Mouse (Mus musculus) neural tube, embryonic 13.5 days (tissue): ENCODE data around the gene Ano10. TPM values are rescaled to one million over a fixed set of nuclear protein-coding genes. Genes with fewer than 3 reads are reported as not detected.
"Not testable (repeated sequence)": the region's sequence is repeated elsewhere in the genome, so short reads cannot be mapped to it uniquely, and the experiment has no call there.

Source experiments
- ATAC-seq: fragments of 200-750 bp; cut with Nextera tagmentation; 2 replicates; pipeline ENCODE4 v1.8.0; 2017; ENCODE audit warnings: low read depth, mild to moderate bottlenecking, moderate TSS enrichment, moderate library complexity
- H3K27ac ChIP-seq: fragments of 300-500 bp; sonication (generic); replicated peaks from 2 replicates; pipeline ENCODE4 v1.5.1; 2015; ENCODE audit warnings: moderate library complexity, mild to moderate bottlenecking, inconsistent platforms
- H3K27me3 ChIP-seq: fragments of 300-500 bp; sonication (generic); 2 replicates; pipeline ENCODE4 v1.6.1; 2015; ENCODE audit warnings: mild to moderate bottlenecking, inconsistent platforms
- H3K36me3 ChIP-seq: fragments of 300-500 bp; sonication (generic); 2 replicates; pipeline ENCODE4 v1.6.1; 2015; ENCODE audit warnings: mild to moderate bottlenecking, inconsistent platforms
- H3K4me1 ChIP-seq: fragments of 300-500 bp; sonication (generic); replicated peaks from 2 replicates; pipeline ENCODE4 v1.6.1; 2015; ENCODE audit warnings: inconsistent platforms
- H3K4me2 ChIP-seq: fragments of 300-500 bp; sonication (generic); 2 replicates; pipeline ENCODE4 v1.6.1; 2015; ENCODE audit warnings: inconsistent platforms, mild to moderate bottlenecking, moderate library complexity
- H3K4me3 ChIP-seq: fragments of 300-500 bp; sonication (generic); 2 replicates; pipeline ENCODE4 v1.5.1; 2015; ENCODE audit warnings: mild to moderate bottlenecking, inconsistent platforms
- H3K9ac ChIP-seq: fragments of 300-500 bp; sonication (generic); 2 replicates; pipeline ENCODE4 v1.6.1; 2015; ENCODE audit warnings: moderate library complexity, mild to moderate bottlenecking, inconsistent platforms
- H3K9me3 ChIP-seq: fragments of 300-500 bp; sonication (generic); 2 replicates; pipeline ENCODE4 v1.6.1; 2016; ENCODE audit warnings: inconsistent platforms
- WGBS: fragments of 180-500 bp; shearing (Covaris S2); methylation state at CpG from one replicate; pipeline ENCODE4 v1.1.7; 2015; 5-methylcytosine and 5-hydroxymethylcytosine counted together
- polyA plus RNA-seq: library from polyadenylated mRNA; unstranded; fragments of >200 nt; fragmentation: Nextera tagmentation; extraction: Ambion mirVana; gene quantifications from 2 replicates; pipeline ENCODE4 v1.2.1, GENCODE M21; 2015

The Ano10 gene
- polyA plus RNA-seq, 1 experiment from 2014 or later, result 52.8 TPM

DNA sequence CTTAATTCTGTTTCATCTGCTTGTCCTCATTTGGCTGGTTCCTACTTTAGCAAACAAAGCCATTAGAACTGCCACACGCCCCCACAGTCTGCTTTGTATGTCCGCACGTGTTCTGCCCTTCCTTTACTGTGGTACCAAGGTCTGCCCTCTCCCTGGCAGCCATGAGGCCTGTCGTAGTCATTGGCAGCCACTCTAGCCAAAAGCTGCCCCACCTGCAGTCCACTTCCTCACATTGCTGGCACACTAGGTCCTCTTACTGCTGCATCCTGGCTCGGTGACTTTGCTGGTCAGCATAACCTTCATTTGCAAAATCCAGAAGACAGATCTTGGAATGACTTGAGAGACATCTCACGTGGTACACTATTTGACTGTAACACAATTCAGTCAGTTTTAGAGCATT is 124.3 kb downstream of the Ano10 start:
- H3K4me1 ChIP-seq, result peaks cover 15% of the 10 kb centered on the region
- H3K9me3 ChIP-seq, result no peaks in the 10 kb centered on the region
- WGBS, result 93% methylated on average over 6 of the region's 6 CpGs
- H3K36me3 ChIP-seq, result peaks cover 71% of the 10 kb centered on the region
- H3K9ac ChIP-seq, result no peak overlapping the region
- no peak overlapping the region for H3K4me2 ChIP-seq
- no peaks in the 10 kb centered on the region for H3K27me3 ChIP-seq
- H3K27ac ChIP-seq, result no peak overlapping the region
- H3K4me3 ChIP-seq, result no peak overlapping the region
- no peak for ATAC-seq

DNA sequence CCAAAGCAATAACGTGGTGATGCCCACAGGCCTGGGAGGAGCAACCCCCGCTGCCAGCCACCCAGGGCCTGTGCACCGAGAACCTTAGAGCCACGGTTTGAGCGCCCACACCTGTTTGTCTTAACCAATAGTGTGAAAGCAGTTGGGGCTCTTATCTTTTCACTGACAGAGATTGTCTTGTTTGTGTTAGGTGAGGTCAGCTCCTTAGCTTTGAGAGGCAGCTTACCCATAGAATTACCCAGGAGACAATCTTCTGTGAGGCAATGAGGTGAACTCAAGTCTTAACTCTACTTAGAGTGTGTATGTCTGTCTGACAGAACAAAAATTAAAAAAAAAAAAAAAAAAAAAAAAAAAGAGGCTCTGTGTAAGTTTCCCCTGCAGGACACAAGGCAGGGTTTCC is 126.5 kb downstream of the Ano10 start:
- H3K36me3 ChIP-seq, result peaks cover 72% of the 10 kb centered on the region
- H3K9me3 ChIP-seq, H3K4me3 ChIP-seq, H3K4me1 ChIP-seq, H3K4me2 ChIP-seq, H3K27ac ChIP-seq, H3K27me3 ChIP-seq, H3K9ac ChIP-seq, ATAC-seq: not testable (repeated sequence)
- WGBS, result 95% methylated on average over 5 of the region's 5 CpGs

DNA sequence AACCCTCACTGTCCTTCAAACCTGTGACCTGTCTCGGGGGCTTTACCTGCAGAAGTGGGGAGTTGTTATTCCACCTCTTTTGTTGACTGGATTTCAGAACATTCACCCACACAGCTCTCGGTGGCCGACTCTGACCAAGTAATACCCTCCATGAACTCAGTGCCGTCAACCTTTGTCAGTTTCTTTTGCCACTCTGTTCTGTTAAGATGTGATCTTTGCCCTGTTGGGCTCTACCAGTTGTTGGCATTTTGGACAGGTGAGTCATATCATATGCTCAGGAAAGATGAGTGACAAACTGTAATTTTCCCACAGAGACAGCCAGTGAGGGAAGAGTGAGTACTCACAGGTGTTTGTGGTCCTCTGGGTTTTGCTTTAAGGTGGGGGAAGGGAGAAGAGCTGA is 129.7 kb downstream of the Ano10 start:
- Histone ChIP-seq H3K27ac (no peak overlapping the region), H3K4me1 (no peaks in the 10 kb centered on the region), H3K4me3 (no peak overlapping the region), H3K27me3 (no peaks in the 10 kb centered on the region), H3K4me2 (no peak overlapping the region), H3K9ac (no peak overlapping the region), H3K9me3 (no peaks in the 10 kb centered on the region), H3K36me3 (peaks cover 58% of the 10 kb centered on the region)
- no peak for ATAC-seq
- 89% methylated on average over 4 of the region's 4 CpGs for WGBS

DNA sequence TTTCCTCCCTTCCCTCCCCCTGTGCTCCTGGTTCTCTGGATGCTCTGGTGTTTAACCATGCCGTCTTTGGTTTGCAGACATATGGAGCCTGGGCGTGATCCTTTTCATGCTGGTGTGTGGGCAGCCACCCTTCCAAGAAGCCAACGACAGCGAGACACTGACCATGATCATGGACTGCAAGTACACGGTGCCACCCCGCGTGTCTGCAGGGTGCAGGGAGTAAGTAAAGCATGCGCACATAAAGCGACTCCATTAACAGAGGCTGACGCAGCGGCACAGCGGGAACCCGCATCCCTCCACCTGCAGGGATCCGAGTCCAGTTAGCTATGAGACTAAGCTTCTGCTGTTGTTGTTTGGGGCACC is 137.2 kb downstream of the Ano10 start:
- no peak overlapping the region for H3K4me3 ChIP-seq
- H3K27me3 ChIP-seq, result no peaks in the 10 kb centered on the region
- no peak overlapping the region for H3K27ac ChIP-seq
- H3K4me1 ChIP-seq, result 0 out of 2 replicates have a peak, but pooled peaks cover 6% of the 10 kb centered on the region
- 91% methylated on average over 14 of the region's 14 CpGs for WGBS
- H3K9ac ChIP-seq, result no peak overlapping the region
- peaks cover 53% of the 10 kb centered on the region for H3K36me3 ChIP-seq
- H3K4me2 ChIP-seq, result no peak overlapping the region
- no peaks in the 10 kb centered on the region for H3K9me3 ChIP-seq
- ATAC-seq, result no peak

DNA sequence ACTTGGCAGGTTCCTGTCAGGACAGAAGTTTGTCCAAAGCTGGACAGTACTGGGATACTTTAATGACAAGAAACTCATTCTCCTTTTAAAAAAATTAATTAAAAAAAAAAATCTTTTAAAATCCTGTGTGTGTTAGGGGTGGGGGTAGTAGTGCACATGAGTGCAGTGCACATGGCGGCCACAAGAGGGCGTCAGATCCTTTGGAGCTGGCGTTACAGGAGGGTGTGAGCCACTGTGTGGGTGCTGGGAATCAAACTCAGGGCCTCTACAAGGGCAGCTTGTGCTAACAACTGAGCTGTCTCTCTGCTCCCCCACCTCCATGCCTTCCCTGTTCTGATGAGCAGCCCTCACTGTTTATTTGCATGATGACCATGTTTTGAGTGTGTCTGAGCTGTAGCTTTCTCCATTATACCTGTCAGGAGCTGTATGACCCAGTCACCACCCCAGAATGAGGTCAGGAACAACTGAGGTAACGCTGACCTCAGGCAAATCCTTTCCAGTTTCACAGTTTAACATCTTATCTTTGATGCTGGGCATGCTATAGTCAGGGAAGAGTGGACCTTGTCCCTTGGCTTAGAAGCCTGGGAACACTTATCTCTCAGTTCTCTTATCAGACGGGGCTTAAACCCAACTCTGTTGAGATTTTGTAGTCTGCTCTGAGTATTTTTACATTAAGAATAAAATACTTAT is 137.7 kb downstream of the Ano10 start:
- whole genome bisulfite sequencing, result 87% methylated on average over 5 of the region's 5 CpGs

DNA sequence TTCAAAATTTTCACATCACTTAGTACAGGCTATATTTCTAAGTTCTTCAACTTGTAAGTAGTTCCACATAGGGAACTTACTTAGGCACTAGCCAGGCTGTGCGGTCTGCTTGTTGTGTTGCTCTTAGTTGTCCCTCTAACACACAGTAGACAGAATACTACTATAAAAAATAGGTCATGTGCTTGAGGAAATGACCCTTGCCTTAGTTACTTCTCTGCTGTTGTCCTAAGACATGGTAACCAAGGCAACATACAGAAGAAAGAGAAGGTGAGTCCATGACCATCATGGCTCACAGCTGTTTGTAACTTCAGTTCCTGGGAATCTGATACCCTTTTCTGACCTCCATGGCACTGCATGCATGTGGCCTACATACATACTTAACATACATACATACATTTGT is 139.0 kb downstream of the Ano10 start:
- H3K27me3 ChIP-seq, result no peaks in the 10 kb centered on the region
- no peak overlapping the region for H3K9ac ChIP-seq
- no peak overlapping the region for H3K27ac ChIP-seq
- H3K36me3 ChIP-seq, result peaks cover 46% of the 10 kb centered on the region
- no peaks in the 10 kb centered on the region for H3K9me3 ChIP-seq
- H3K4me1 ChIP-seq, result 0 out of 2 replicates have a peak, but pooled peaks cover 6% of the 10 kb centered on the region
- no peak for ATAC-seq
- WGBS, result 94% methylated on average over 1 of the region's 1 CpGs
- H3K4me3 ChIP-seq, result no peak overlapping the region
- H3K4me2 ChIP-seq, result no peak overlapping the region

More for the DNA sequence above, 137.7 kb downstream of the Ano10 start:
- Histone ChIP-seq H3K36me3 (peaks cover 56% of the 10 kb centered on the region), H3K9ac (no peak overlapping the region), H3K4me3 (no peak overlapping the region), H3K4me2 (no peak overlapping the region), H3K27me3 (no peaks in the 10 kb centered on the region), H3K27ac (no peak overlapping the region), H3K4me1 (0 out of 2 replicates have a peak, but pooled peaks cover 6% of the 10 kb centered on the region), H3K9me3 (no peaks in the 10 kb centered on the region)
- ATAC-seq, result no peak

DNA sequence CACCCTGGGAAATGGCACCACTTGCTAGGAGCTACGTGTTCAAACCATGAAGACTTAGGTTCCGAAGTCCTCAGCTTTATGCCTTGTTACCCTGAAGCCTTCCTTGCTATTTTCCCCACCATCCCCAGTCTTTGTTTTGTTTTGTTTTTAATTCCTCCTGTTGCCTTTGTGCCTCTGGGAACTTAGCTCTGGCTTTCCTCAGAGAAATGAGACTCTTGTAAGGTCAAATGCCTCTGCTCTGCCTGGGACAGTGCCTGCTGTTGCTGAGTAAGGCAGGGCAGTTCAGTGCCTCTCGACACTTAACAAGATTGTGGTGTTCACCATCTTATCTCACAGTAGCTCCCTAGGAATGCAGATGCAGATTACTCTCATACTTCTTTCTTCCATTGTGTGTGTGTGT is 140.8 kb downstream of the Ano10 start:
- no peak overlapping the region for H3K4me3 ChIP-seq
- no peak for ATAC-seq
- H3K4me2 ChIP-seq, result no peak overlapping the region
- no peak overlapping the region for H3K27ac ChIP-seq
- H3K4me1 ChIP-seq, result 0 out of 2 replicates have a peak, but pooled peaks cover 5% of the 10 kb centered on the region
- peaks cover 40% of the 10 kb centered on the region for H3K36me3 ChIP-seq
- WGBS, result 95% methylated on average over 3 of the region's 3 CpGs
- no peaks in the 10 kb centered on the region for H3K9me3 ChIP-seq
- no peak overlapping the region for H3K9ac ChIP-seq
- no peaks in the 10 kb centered on the region for H3K27me3 ChIP-seq

DNA sequence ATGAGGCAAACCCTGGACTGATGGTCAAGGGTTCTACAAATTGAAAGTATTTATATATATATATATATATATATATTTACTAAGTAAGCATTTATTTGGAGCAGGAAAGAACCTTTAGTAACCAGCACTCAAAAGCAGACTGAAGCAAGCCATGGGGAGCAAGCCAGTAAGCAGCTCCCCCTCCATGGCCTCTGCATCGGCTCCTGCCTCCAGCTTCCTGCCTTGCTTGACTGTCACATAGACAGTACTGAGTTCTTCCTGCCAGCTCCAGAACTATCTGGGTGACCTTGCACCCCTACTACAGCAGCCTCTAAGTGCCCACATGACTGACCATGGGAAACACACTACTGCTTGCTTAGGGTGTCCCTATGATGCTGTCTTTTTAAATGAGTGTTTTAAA is 141.7 kb downstream of the Ano10 start:
- Histone ChIP-seq H3K4me1 (no peaks in the 10 kb centered on the region), H3K27me3 (no peaks in the 10 kb centered on the region), H3K4me2 (no peak overlapping the region), H3K36me3 (peaks cover 31% of the 10 kb centered on the region), H3K9me3 (no peaks in the 10 kb centered on the region), H3K4me3 (no peak overlapping the region), H3K9ac (no peak overlapping the region), H3K27ac (no peak overlapping the region)
- 84% methylated on average over 1 of the region's 1 CpGs for WGBS
- ATAC-seq, result no peak

DNA sequence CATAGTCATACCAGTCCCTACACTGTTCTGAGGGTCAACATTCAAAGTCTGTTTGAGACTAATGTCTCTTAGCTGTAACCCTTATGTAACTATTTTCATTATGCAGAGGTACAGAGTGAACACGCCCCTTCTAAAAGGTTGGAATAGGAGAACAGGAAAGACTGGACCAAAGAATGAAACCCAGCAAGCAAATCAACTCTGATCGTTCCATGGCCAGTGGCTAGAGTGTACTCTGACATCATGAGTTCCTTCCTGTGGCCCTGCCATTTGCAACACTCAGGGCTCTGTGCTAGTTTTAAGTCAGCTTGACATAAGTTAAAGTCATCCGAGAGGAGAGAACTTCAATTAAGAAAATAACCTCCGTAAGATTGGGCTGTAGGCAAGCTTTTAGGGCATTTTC is 142.2 kb downstream of the Ano10 start:
- no peak for ATAC-seq
- Histone ChIP-seq H3K9me3 (no peaks in the 10 kb centered on the region), H3K4me2 (no peak overlapping the region), H3K36me3 (peaks cover 26% of the 10 kb centered on the region), H3K4me1 (no peaks in the 10 kb centered on the region), H3K27me3 (no peaks in the 10 kb centered on the region), H3K9ac (no peak overlapping the region), H3K27ac (no peak overlapping the region), H3K4me3 (no peak overlapping the region)
- 92% methylated on average over 4 of the region's 4 CpGs for WGBS

DNA sequence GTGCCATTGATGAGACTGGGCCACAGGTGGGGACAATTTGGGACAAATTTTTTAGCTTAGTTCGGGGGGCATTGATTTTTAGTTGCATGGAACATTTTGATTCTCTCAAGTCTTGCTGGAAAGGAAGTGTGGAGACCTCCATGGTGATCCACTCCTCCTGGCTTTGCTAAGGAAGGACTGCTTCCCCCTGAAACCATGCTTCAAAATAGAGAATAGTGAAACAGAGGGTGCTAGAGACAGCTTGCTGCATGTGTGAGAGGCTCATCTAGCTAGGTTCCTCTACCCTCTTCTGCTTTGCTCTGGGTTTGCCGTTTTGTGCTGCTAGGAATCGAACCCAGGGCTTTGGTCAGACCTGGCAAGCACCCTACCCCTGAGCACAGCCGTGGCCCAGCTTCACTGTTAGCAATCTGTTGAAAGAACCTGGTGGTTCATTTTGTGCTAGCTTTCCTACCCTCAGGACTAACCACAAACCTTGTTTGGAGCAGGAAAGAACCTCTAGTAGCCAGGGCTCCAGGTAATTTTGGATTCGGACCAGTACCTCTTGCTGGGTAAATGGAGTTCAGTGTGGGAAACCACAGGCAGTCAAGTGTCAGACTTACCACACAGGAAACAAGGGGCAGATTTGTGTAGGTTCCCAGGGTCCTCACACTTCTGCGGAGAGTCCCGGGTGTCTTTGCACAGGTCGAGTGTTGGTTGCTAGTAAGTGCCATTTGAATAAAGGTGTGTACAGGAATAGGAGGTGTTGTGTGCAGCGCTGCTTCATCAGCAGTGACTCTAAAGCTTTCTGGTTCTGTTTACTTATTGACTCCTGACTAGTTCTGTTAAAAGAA is 144.0 kb downstream of the Ano10 start:
- Histone ChIP-seq H3K9me3 (no peaks in the 10 kb centered on the region), H3K27me3 (no peaks in the 10 kb centered on the region), H3K4me1 (peaks cover 13% of the 10 kb centered on the region), H3K27ac (no peak overlapping the region), H3K9ac (no peak overlapping the region), H3K4me3 (no peak overlapping the region), H3K36me3 (peaks cover 16% of the 10 kb centered on the region), H3K4me2 (no peak overlapping the region)
- no peak for ATAC-seq
- WGBS, result 91% methylated on average over 9 of the region's 9 CpGs

DNA sequence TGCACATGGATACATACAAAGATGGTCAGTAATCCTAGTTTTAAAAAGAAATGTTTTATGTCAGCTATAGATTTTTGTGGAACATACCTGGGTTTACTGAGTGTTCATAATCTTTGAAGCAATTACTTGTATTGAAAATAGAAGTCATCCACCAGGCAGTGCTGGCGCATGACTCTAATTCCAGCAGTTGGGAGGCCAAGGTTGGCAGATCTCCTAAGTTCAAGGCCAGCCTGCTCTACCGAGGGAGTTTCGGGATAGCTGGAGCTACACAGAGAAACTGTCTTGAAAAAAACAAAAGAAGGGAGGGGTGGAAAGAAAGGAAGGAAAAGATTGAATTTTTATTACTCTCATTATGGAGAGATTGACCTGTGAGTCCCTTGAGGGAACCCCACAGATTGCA is 145.9 kb downstream of the Ano10 start:
- ATAC-seq, result no peak

DNA sequence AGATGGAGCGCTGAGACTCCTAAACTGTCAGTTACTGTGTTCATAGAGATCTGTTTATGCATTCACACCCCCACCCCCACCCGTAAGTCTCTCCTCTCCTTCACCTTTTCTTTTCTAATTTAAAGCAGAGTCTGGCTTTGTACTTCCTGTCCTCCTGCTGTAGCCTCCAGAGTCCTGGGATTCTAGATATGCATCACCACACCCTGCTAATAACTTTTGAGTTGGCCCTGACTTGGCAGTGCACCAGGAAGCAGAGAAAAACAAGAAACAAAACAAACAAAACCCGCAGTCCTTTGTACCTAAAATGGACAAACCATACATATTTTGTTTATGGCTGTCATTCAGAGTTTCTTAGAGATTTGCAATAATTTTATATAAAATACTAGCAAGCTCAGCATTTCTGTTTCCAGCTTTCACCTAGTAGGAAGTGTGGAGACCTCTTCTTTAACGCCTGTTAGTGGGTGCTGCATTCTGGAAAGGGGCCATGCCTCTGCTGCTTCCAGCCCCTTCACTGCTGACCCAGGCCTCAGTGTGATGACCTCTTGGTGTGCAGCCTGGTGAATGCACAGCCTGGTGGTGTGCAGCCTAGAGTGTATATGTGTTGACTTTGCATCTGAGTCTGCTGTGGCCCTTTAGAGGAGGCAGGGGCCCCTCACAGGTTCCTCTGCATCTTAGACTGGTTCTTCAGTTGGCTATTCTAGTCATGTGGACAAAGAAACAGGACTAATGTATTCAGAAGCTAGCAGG is 147.9 kb downstream of the Ano10 start:
- WGBS, result 81% methylated on average over 4 of the region's 4 CpGs
- H3K36me3 ChIP-seq, result peaks cover 21% of the 10 kb centered on the region
- H3K27me3 ChIP-seq, result no peaks in the 10 kb centered on the region
- peaks cover 23% of the 10 kb centered on the region for H3K4me1 ChIP-seq
- no peak overlapping the region for H3K4me3 ChIP-seq
- no peak overlapping the region for H3K27ac ChIP-seq
- H3K9me3 ChIP-seq, result no peaks in the 10 kb centered on the region
- no peak overlapping the region for H3K9ac ChIP-seq
- H3K4me2 ChIP-seq, result no peak overlapping the region
- no peak for ATAC-seq

More for the DNA sequence above, 145.9 kb downstream of the Ano10 start:
- H3K4me2 ChIP-seq, result no peak overlapping the region
- H3K4me1 ChIP-seq, result peaks cover 13% of the 10 kb centered on the region
- H3K27ac ChIP-seq, result no peak overlapping the region
- peaks cover 22% of the 10 kb centered on the region for H3K36me3 ChIP-seq
- no peak overlapping the region for H3K9ac ChIP-seq
- 81% methylated on average over 3 of the region's 3 CpGs for WGBS
- H3K27me3 ChIP-seq, result no peaks in the 10 kb centered on the region
- no peak overlapping the region for H3K4me3 ChIP-seq
- no peaks in the 10 kb centered on the region for H3K9me3 ChIP-seq
